Mouse (Mus musculus) mouse embryonic stem cell (cell line): ENCODE measurements around the gene Kng1.

Source experiments
- in situ Hi-C, 2 experiments: fragments of 300-500 bp; cut with MboI; formaldehyde crosslinking; loops; 1 replicate in 1 of 2; 3 replicates in 1 of 2; pipeline ENCODE4 v1.14.3; 2019 to 2020; ENCODE audit warnings: low sequenced_read_pairs in 2 of 2, low pct_unique_long_range_greater_than_20kb in 1 of 2, mixed read lengths in 1 of 2; ENCODE audit not compliant: unreplicated experiment in 1 of 2

Gene Kng1

GRCm38 (mm10) chr16:23107946-23108759 lies 50.5 kb downstream of the Kng1 start:
- in situ Hi-C loops, result loop anchor here (25.0 kb wide), 3 partner anchors 696 to 1929 kb away; no protein-coding TSS in a partner anchor

GRCm38 (mm10) chr16:23108943-23109342 lies 51.3 kb downstream of the Kng1 start:
- in situ Hi-C loops, result loop anchor here (25.0 kb wide), 3 partner anchors 697 to 1928 kb away; no protein-coding TSS in a partner anchor

GRCm38 (mm10) chr16:23109350-23110280 lies 52.0 kb downstream of the Kng1 start:
- in situ Hi-C loops, result loop anchor here (25.0 kb wide), 3 partner anchors 697 to 1928 kb away; no protein-coding TSS in a partner anchor

GRCm38 (mm10) chr16:23112348-23112747 lies 54.7 kb downstream of the Kng1 start:
- in situ Hi-C loops, result loop anchor here (25.0 kb wide), 3 partner anchors 700 to 1925 kb away; no protein-coding TSS in a partner anchor

- in situ Hi-C loops, result loop anchor here (25.0 kb wide), 3 partner anchors 701 to 1924 kb away; no protein-coding TSS in a partner anchor
Measured at GRCm38 (mm10) chr16:23112861-23113435, 55.3 kb downstream of the Kng1 start.

- in situ Hi-C loops, result loop anchor here (25.0 kb wide), 3 partner anchors 702 to 1923 kb away; no protein-coding TSS in a partner anchor
Measured at GRCm38 (mm10) chr16:23113903-23114302, 56.2 kb downstream of the Kng1 start.

GRCm38 (mm10) chr16:23114339-23115171 lies 56.9 kb downstream of the Kng1 start:
- in situ Hi-C loops, result loop anchor here (25.0 kb wide), 3 partner anchors 702 to 1923 kb away; no protein-coding TSS in a partner anchor

GRCm38 (mm10) chr16:23115486-23115885 lies 57.8 kb downstream of the Kng1 start:
- in situ Hi-C loops, result loop anchor here (25.0 kb wide), 3 partner anchors 703 to 1922 kb away; no protein-coding TSS in a partner anchor

GRCm38 (mm10) chr16:23117173-23117572 lies 59.5 kb downstream of the Kng1 start:
- in situ Hi-C loops, result loop anchor here (25.0 kb wide), 3 partner anchors 705 to 1920 kb away; no protein-coding TSS in a partner anchor

- in situ Hi-C loops, result loop anchor here (25.0 kb wide), 3 partner anchors 710 to 1915 kb away; no protein-coding TSS in a partner anchor
Measured at GRCm38 (mm10) chr16:23122446-23122845, 64.8 kb downstream of the Kng1 start.

GRCm38 (mm10) chr16:23123104-23123503 lies 65.4 kb downstream of the Kng1 start:
- in situ Hi-C loops, result loop anchor here (25.0 kb wide), 3 partner anchors 711 to 1914 kb away; no protein-coding TSS in a partner anchor

GRCm38 (mm10) chr16:23124398-23124797 lies 66.7 kb downstream of the Kng1 start:
- in situ Hi-C loops, result loop anchor here (25.0 kb wide), 3 partner anchors 712 to 1913 kb away; no protein-coding TSS in a partner anchor

- in situ Hi-C loops, result no loop called here
Measured at GRCm38 (mm10) chr16:23127311-23127672, 69.6 kb downstream of the Kng1 start.

- in situ Hi-C loops, result no loop called here
Measured at GRCm38 (mm10) chr16:23127673-23128375, 70.2 kb downstream of the Kng1 start, which contains the start of gene Rfc4. Gene Rfc4, minus strand, starts transcription at chr16:23127737.

GRCm38 (mm10) chr16:23130303-23130702 lies 72.6 kb downstream of the Kng1 start:
- in situ Hi-C loops, result loop anchor here in 1 of 2 experiments (5.0 kb wide), 1 partner anchor 43 kb away; no protein-coding TSS in a partner anchor
